Mouse (Mus musculus) retina, adult 2 months (tissue): ENCODE results near the gene Camk2n1.

Source experiments
- DNase-seq: peaks from one replicate; pipeline ENCODE4 v3.0.0-alpha.2; 2012; ENCODE audit warnings: low read depth, low spot score

Camk2n1 gene

DNA sequence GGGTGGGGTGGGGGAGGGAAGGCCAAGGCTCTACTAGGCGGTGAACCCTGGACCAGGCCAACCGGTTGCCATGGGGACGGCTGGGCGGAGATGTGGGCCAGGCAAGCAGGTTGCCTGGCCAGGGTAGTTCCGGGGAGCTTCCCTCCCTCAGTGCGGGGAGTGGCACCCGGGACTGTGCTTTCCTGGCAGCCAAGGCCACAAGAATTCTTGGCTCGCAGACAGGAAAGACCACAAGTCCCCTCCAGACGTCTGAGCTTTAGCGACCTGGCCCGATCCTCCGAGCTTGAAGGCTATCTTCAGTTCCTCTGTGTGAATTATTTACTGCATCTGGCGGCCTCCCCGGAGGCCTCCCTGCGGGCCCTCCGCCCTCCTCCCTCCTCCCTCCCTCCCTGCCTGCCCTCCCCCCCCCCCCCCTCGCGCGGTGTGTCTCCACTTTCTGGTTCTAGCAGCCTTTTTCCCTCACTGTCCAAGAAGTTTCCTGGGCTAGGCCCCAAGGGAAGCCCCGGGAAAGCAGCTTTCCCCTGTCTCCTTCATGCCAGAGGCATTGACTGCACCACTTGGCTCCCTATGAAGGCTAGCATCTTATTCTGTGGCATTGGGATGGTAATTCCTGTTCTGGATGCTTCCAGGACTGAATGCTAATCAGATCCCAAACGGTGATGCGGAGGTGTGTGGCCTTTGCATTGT lies 10.7 kb downstream of the Camk2n1 start:
- no peak for DNase-seq

GRCm38 (mm10) chr4:138465446-138465845 lies 11.3 kb downstream of the Camk2n1 start:
- DNase-seq: no peak

- no peak for DNase-seq
These were observed 12.6 kb downstream of the Camk2n1 start for GRCm38 (mm10) chr4:138466690-138467089.

DNA sequence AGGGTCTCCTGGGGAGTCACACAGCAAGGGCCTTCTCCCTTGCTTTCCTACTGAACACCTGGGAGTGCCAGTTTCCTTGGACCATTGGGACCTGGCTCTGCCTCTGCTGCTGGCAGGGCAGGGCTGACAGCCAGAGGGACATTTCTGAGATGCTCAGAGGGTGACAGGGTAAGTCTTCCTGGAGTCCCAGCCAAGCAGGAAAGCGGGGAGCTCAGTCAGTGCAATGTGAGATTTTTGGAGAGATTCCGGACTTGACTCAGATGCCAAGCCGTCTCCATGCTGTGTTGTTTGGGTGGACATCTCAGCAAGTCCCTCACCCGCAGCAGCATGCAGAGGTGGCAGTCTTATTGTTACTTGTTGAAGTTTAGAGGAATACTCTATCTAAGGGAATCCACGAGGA lies 13.3 kb downstream of the Camk2n1 start:
- DNase-seq: no peak

DNA sequence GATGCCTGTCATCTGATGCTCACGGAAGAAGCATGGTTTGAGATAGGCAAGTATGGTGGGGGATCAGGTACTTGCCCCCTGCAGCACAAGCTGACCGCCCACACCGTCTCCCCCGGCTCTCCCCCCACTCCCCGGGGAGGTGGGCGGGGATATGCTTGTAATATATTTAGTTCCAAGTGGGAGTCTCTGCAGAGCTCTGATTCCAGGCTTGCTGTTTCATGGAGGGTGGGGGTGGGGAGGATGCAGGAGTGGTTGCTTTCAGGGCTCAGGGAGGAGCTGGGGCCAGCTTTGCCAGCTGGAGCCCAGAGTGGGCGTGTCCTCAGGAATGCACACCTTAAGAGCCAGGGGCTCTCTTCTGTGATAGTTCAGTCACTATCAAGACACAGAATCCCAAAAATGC lies 15.0 kb downstream of the Camk2n1 start:
- DNase-seq: no peak

- no peak for DNase-seq
These were observed 17.1 kb downstream of the Camk2n1 start for GRCm38 (mm10) chr4:138471241-138471640.

- no peak for DNase-seq
These were observed 25.5 kb downstream of the Camk2n1 start for GRCm38 (mm10) chr4:138479595-138479994.

DNA sequence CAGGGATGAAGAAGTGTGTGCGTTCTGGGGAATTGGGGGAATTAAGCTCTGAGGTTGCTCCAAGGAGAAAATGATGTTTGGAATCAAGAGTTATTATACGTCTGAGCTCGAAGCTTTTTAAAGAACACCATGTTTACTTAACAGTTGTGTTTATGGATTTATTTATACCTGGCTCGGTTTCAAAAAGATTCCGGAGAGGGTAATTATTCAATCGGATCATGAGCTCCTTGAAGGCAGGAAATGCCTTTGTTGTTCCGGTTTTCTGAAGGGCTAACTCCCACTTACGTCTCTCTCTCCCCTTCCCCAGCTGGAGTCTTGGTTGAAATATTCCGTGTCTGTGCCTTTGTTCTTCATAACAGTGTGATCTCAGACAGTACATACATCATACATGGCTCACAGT lies 26.8 kb downstream of the Camk2n1 start:
- no peak for DNase-seq

GRCm38 (mm10) chr4:138482721-138483120 lies 28.6 kb downstream of the Camk2n1 start:
- no peak for DNase-seq

GRCm38 (mm10) chr4:138488241-138488640 lies 34.1 kb downstream of the Camk2n1 start:
- DNase-seq: no peak

DNA sequence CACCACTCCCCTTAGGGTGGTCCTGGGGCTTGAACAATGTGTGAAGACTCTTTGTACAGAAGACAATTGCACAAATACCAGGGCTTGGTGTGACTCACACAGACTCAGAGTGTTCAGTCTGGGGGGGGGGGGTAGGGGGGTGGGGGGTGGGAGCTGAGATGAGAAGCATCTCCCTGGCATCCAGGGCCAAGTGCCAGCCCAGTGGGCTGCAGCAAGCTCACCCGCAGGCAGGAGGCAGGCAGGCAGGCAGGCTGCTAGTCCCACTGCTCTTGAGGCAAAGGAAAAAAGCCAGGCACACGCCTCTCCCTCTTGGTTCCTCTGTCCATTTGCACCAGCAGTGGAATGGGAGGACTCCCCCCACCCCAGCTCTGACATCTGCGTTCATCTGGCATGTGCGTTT lies 37.0 kb downstream of the Camk2n1 start:
- DNase-seq: no peak

GRCm38 (mm10) chr4:138493161-138494001 lies 39.3 kb downstream of the Camk2n1 start:
- DNase-seq: no peak

GRCm38 (mm10) chr4:138494905-138495304 lies 40.8 kb downstream of the Camk2n1 start:
- DNase-seq: peak; percentile 50

GRCm38 (mm10) chr4:138495775-138496174 lies 41.7 kb downstream of the Camk2n1 start:
- no peak for DNase-seq

DNA sequence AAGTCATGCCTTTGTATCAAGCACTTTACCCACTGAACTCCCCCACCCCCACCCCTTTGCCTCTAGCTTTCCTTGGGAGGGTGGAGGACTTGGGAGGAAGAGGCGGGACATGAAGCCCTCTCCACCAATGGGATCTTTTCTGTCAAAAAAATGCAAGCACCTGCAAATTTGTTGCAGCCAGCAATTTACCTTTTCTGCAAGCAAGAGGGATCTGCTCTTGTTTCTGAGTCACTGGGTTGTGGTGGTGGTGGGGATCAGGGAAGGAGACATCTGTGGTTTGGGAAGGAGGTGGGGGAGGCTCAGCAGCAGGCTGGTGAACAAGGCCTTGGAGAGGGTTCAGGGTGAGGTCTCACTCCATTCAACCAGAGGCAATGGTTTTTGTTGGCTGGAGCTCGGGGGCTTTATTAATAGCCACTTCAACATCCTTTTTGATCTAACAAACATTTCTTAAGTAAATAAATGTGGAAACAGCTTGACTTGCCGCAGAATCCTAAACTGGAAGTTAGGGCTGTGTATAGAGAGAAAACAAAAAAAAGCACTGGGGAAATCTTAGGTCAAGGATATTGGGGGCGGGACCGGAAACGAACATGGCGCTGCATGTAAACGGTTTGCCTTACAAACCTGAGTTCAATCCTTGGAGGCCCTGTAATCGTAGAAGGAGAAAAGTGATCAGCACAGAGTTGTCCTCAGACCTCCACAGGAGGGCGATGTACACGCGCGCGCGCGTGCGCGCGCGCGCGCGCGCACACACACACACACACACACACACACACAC lies 42.8 kb downstream of the Camk2n1 start:
- DNase-seq: no peak

DNA sequence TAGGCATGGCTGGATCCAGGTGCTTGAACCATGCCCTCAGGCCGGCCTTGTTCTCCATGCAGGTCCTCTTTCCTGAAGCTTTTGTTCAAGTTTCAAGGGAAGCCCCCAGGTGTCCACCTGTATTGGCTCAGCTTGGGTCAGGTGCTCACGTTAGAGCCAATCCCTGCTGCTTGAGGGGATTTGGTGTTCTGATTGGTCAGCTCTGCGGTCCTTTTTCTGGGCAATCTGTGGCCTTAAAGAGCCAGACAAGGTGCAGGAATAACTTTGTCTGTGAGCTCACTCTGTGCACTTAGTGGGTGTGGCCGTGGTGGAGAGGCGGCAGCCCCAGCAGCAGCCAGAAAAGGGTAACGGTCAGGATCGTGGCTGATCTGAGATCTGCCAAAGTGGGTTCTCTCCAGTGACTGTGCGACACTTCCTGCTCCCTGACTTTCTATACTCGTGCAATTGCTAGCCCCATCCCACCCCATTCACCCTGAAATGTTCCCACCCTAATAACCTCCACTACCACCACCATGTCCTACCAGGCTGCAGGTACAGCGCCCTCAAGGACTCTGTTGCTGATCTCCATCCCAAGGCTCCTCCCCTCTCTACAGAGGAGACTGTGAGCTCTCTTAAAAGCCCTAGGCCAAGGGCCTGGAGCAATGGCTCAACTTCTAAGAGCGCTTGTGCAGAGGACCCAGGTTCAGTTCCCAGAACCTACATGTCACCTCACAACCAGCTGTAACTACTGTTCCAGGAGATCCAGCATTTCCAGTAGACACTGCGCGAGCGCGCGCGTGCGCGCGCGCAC lies 45.9 kb downstream of the Camk2n1 start:
- no peak for DNase-seq

DNA sequence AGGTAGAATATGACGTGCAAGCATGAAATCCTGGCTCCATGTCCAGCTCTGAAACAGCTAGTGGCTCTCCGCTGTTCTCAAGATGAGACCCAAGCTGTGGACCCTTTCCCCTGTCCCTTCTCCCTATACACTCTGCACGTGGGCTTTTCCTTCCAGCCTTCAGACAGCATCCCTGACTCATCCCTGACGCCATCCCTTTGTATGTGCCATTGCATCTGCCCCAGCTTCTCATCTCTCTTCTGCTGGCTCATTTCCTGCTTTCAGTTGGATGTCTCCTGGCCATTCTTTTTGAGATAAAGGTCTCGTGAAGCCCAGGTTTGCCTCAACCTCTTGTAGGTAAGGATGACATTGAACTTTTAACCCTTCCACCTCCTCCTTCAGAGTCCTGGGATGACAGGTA lies 46.9 kb downstream of the Camk2n1 start:
- no peak for DNase-seq

- DNase-seq: no peak
These were observed 50.6 kb downstream of the Camk2n1 start for GRCm38 (mm10) chr4:138504632-138505101.

DNA sequence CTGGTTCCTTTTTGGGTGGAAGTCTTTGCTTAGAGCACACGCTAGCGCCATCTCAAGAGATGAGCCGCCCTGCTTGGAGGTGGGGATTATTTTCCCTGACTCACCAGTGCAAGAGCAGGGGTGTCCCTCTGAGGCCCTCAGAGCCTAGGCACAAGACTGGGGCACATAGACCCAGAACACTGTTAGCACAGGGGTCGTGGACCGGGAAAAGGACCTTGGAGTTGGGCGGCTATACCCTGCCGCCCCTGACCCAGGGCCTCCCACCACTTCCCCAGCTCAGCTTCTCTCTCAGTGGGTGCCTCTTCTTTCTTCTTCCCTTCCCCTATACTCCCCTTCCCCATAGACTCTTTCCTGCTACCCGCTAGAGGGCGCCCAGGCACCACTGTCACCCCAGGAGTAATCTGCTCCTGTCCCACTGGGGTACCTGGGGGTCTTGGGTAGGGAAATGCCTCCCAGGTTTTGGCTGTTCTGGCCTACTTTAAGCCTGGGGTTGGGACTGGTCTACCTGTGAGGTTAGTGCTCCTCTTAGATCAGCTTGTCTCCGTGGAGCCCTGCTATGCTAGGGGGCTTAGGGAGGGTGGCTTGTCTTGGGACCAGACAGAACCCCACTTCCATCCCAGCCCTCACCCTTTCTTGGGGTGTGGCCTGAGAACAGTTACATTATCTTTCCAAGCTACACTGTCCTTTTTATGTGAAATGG lies 51.2 kb downstream of the Camk2n1 start:
- no peak for DNase-seq

DNA sequence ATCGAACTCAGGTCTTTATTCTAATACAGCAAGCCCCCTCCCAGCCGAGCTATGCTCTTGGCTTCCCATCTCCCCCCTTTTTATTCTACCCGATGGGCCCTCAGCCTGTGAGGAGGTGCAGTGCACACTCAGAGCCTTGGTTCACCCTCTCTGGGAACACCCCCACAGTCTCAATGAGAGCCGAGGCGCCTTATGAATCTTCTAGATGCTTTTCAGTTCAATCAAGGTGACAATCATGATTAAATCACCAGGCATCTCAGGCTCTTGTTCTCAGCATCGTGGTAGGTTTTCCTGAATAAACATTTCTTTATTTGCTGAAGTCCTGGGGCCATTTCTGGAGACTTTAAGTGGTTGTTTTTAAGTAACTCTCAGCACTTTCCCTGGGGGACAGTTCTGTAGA lies 53.8 kb downstream of the Camk2n1 start:
- no peak for DNase-seq
